ENCODE assay signal across 8 mouse cellular contexts in the genomic region with DNA sequence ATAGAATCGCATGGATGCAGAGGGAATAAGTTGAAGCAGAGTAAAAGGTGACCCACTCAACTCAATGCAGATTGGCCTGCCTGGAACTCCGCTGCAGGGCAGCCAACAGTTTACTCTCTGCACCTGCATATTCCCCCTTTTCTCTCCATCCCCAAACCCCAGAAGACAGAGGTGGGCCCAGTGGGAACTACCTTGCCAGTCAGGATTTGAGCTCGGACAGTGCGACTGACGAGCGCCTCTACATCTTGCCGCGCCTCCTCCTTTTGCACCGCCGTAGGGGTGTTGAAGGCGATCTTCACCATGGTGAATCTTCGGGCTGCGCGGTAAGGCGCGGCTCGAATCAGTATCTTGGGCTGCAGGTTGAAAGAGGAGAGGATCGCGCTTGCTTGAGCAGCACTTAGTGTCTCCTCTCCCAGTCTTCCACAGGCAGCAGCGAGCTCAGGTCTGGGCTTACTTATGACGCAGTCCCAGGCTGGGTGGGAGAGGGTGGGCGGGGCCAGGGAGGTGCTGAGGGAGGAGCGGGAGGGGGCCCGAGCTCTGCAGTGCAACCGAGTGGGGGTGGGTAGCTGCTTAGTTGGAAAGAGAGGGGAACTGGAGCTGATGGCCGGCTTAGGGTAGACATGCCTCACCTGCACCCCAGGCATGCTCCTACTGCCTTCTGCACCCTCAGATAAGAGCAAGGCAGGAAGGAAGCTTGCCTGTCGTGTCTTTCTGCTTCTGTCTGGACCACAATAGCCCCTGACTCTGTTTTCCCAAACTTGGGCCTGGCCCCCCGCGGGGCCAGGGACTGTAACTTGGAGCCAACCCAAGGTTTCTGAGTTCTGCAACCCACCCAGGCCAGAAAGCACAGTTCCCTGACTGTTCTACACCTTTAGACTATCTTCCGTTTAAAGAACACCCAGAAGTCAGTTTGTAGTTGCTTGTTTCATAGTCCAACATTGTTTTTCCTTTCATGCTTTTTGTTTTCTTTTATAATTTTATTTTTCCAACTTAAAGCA. TPM values are rescaled to one million over a fixed set of nuclear protein-coding genes. Genes with fewer than 3 reads are reported as not detected.
DNase-seq lines count a peak whose midpoint lies in the region; ATAC-seq and TF ChIP-seq lines count a peak whose summit lies in the region.

A gene (minus strand): TSS at position 462 of the 998 bp plus-strand sequence.

- WGBS in forebrain, embryonic 11.5 days: 20% methylated on average over 28 of the region's 30 CpGs
- WGBS in heart, embryonic 15.5 days: 9% methylated on average over 30 of the region's 30 CpGs
- WGBS in lung, embryonic 15.5 days: 9% methylated on average over 28 of the region's 30 CpGs
- 15% methylated on average over 28 of the region's 30 CpGs for WGBS in olfactory bulb, adult 2 months

- H3K9me3 ChIP-seq in forebrain, embryonic 11.5 days (ENCODE audit: control insufficient read depth, low read length): no peaks in the 10 kb centered on the region
- no peaks in the 10 kb centered on the region for H3K9me3 ChIP-seq in heart, embryonic 15.5 days (replicated peaks)
- H3K9me3 ChIP-seq in lung, embryonic 15.5 days: no peaks in the 10 kb centered on the region

- no peaks in the 10 kb centered on the region for H3K27me3 ChIP-seq in forebrain, embryonic 11.5 days (ENCODE audit: control insufficient read depth, insufficient read depth, low read length)
- H3K27me3 ChIP-seq in heart, embryonic 15.5 days: no peaks in the 10 kb centered on the region
- H3K27me3 ChIP-seq in lung, embryonic 15.5 days: no peaks in the 10 kb centered on the region

- H3K36me3 ChIP-seq in forebrain, embryonic 11.5 days (ENCODE audit: control insufficient read depth, insufficient read depth, low read length): no peaks in the 10 kb centered on the region
- no peaks in the 10 kb centered on the region for H3K36me3 ChIP-seq in heart, embryonic 15.5 days
- no peaks in the 10 kb centered on the region for H3K36me3 ChIP-seq in lung, embryonic 15.5 days

- DNase-seq in WW6 (ENCODE audit: low read depth, low spot score): peak; percentile 39
- DNase-seq in forebrain, embryonic 11.5 days (ENCODE audit: low spot score): peak; percentile 81
- DNase-seq in layer of hippocampus, adult 8-10 months (ENCODE audit: low spot score in 2 of 2): peak in 1 of 2 experiments; percentile 1
- DNase-seq in thymus, postnatal 4 days: peak; percentile 64

- H3K27ac ChIP-seq in forebrain, embryonic 11.5 days (ENCODE audit: low read depth, low read length): no peak within 1 kb of the TSS
- H3K27ac ChIP-seq in heart, embryonic 15.5 days: peak within 1 kb of the TSS; percentile 76
- peak within 1 kb of the TSS; percentile 37; the same call in 1 of the 2 replicates for H3K27ac ChIP-seq in lung, embryonic 15.5 days
- 0 out of 2 replicates have a peak within 1 kb of the TSS, but pooled peaks have one; percentile 17 for H3K27ac ChIP-seq in olfactory bulb, adult 2 months (ENCODE audit: insufficient read depth, low read depth, low read length)

- no peak for TF ChIP-seq CTCF in olfactory bulb, adult 2 months (IDR thresholded peaks at IDR 0.05; ENCODE audit: insufficient read depth, low read depth, low read length)

- H3K4me3 ChIP-seq in forebrain, embryonic 11.5 days (ENCODE audit: low read depth, low read length): peak within 1 kb of the TSS; percentile 39
- peak within 1 kb of the TSS; percentile 66 for H3K4me3 ChIP-seq in heart, embryonic 15.5 days
- H3K4me3 ChIP-seq in lung, embryonic 15.5 days: peak within 1 kb of the TSS; percentile 55
- peak within 1 kb of the TSS; percentile 59 for H3K4me3 ChIP-seq in olfactory bulb, adult 2 months (ENCODE audit: insufficient read depth, low read depth, low read length)

- peak within 1 kb of the TSS; percentile 50 for H3K4me2 ChIP-seq in forebrain, embryonic 11.5 days (ENCODE audit: low read depth, low read length, severe bottlenecking)
- H3K4me2 ChIP-seq in heart, embryonic 15.5 days: peak within 1 kb of the TSS; percentile 63
- H3K4me2 ChIP-seq in lung, embryonic 15.5 days: peak within 1 kb of the TSS; percentile 69

- peak; percentile 67 for ATAC-seq in CD4-positive, CD25-positive, alpha-beta regulatory T cell, adult 4 months
- peak; percentile 96 for ATAC-seq in forebrain, embryonic 11.5 days (replicated peaks; ENCODE audit: low FRiP score)
- ATAC-seq in heart, embryonic 15.5 days (replicated peaks; ENCODE audit: insufficient number of reproducible peaks, insufficient read depth, low FRiP score, low read depth): peak; percentile 93
- ATAC-seq in lung, embryonic 15.5 days (ENCODE audit: borderline replicate concordance, extremely low read depth, low FRiP score, low TSS enrichment): peak; percentile 95

- peak within 1 kb of the TSS; percentile 38 for H3K9ac ChIP-seq in forebrain, embryonic 11.5 days (ENCODE audit: low read length)
- H3K9ac ChIP-seq in heart, embryonic 15.5 days: peak within 1 kb of the TSS; percentile 68
- peak within 1 kb of the TSS; percentile 42 for H3K9ac ChIP-seq in lung, embryonic 15.5 days

- no peak for TF ChIP-seq POLR2A in olfactory bulb, adult 2 months (IDR thresholded peaks at IDR 0.05; ENCODE audit: insufficient read depth, low read depth, low read length)

- no peaks in the 10 kb centered on the region for H3K4me1 ChIP-seq in forebrain, embryonic 11.5 days (replicated peaks; ENCODE audit: control insufficient read depth, insufficient read depth, low read length)
- 0 out of 2 replicates have a peak, but pooled peaks cover 2% of the 10 kb centered on the region for H3K4me1 ChIP-seq in heart, embryonic 15.5 days (replicated peaks)
- H3K4me1 ChIP-seq in lung, embryonic 15.5 days: no peaks in the 10 kb centered on the region
- H3K4me1 ChIP-seq in olfactory bulb, adult 2 months (ENCODE audit: control insufficient read depth, insufficient read depth, low read length): peaks cover 4% of the 10 kb centered on the region; the same call in 1 of the 2 replicates

RNA-seq across cellular contexts. Expression of the gene that starts here (rescaled TPM):
- 100 to 1,000 TPM; 116 to 131 TPM for polyA plus RNA-seq in CD4-positive, CD25-positive, alpha-beta regulatory T cell, adult 4 months (2017; shearing (Covaris generic))
- polyA plus RNA-seq in forebrain, embryonic 11.5 days (2014; fragmentation: Nextera tagmentation; extraction: Ambion mirVana): 87.6 and 94.8 TPM in 2 replicates
- 359 and 376 TPM in 2 replicates for polyA plus RNA-seq in heart, embryonic 15.5 days (2015; fragmentation: Nextera tagmentation; extraction: Ambion mirVana)
- total RNA-seq in layer of hippocampus, adult 8-10 months (2022): 10 to 100 TPM; 32.8 to 38.9 (median 35.3) TPM
- 330 and 351 TPM in 2 replicates for polyA plus RNA-seq in lung, embryonic 15.5 days (2015; fragmentation: Nextera tagmentation; extraction: Ambion mirVana)
- not detected in 2 replicates for polyA plus RNA-seq in olfactory bulb, adult 2 months (2012; ENCODE audit: insufficient read depth, insufficient read length, low replicate concordance, missing spikeins)
